Mouse (Mus musculus): ENCODE measurements at regions not wholly inside any gene's neighbourhood (a gene's known extent, or its start where the extent isn't known, plus 50 kb on each side); places are given as distances from the start of the nearest gene placed in this dataset.

GRCm38 (mm10) chr2:48499396-48499795 is 314.5 kb upstream of the Acvr2a start:
- no peak for TF ChIP-seq POLR2A (IDR thresholded peaks at IDR 0.05; ENCODE audit: insufficient read depth, low read length)
- no peak for TF ChIP-seq CTCF (IDR thresholded peaks at IDR 0.05; ENCODE audit: low read depth, low read length)
- no peak for TF ChIP-seq EP300 (IDR thresholded peaks at IDR 0.05; ENCODE audit: insufficient read depth, low read depth, low read length)

Data from ES-Bruce4 (cell line).